Mouse (Mus musculus): Measurements from ENCODE around the gene 9430015G10Rik. TPM values are rescaled to one million over a fixed set of nuclear protein-coding genes. Genes with fewer than 3 reads are reported as not detected.

Gene 9430015G10Rik
- polyA plus RNA-seq, 1 experiment from 2014 or later, result 29.1 TPM

DNA sequence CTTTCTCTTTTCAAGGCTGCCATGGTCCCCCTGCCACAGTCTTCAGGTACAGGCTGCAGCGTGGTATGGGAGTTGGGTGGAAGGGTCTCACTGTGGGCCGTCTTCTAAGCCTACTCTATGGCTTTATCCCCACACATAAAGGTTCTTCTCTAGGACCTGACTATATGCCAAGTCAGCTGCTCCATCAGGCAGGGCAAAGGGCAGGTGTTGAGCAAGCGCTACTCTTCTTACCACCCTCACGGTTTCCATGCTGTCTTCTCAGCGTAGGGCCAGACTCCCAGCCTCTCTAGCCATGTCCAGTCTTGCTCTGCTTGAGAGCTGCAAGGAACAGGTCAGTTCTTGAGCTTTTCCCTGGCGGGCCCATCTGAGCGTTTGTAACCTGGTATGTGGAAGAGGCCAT is 14.3 kb downstream of the 9430015G10Rik start:
- DNase-seq (ENCODE audit: low spot score) (no peak), ATAC-seq (ENCODE audit: low FRiP score) (no peak)
- H3K4me1 ChIP-seq (replicated peaks; ENCODE audit: control insufficient read depth, insufficient read depth, low read length), result no peaks in the 10 kb centered on the region
- no peak overlapping the region for H3K4me2 ChIP-seq (replicated peaks)
- no peak overlapping the region for H3K9ac ChIP-seq
- no peaks in the 10 kb centered on the region for H3K9me3 ChIP-seq (ENCODE audit: control insufficient read depth, low read length)
- WGBS, result 96% methylated on average over 7 of the region's 7 CpGs
- H3K27me3 ChIP-seq (ENCODE audit: control insufficient read depth, insufficient read depth, low read length), result no peaks in the 10 kb centered on the region
- peaks cover 83% of the 10 kb centered on the region for H3K36me3 ChIP-seq (replicated peaks; ENCODE audit: control insufficient read depth, insufficient read depth)
- no peak overlapping the region for H3K4me3 ChIP-seq (replicated peaks; ENCODE audit: low read length)
- H3K27ac ChIP-seq, result no peak overlapping the region

DNA sequence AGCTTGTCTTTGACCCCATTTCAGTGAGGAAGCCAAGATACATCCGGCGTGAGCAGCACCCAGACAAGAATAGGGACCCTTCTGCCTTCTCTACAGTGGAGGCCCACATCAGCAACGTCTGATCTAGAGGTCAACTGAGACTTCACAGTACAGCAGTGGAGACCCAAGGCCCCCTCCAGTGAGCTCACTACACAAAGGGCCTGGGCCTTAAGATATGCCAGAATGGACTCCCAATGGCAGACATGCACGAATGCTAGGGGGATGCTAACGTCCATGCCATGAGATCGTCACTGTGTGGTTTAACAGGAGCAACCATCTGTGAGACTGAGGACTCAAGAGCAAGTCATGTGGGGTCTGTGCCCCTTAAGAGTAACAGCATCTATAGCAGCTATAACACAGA is 15.6 kb downstream of the 9430015G10Rik start:
- 95% methylated on average over 6 of the region's 6 CpGs for WGBS
- H3K9me3 ChIP-seq (ENCODE audit: control insufficient read depth, low read length), result no peaks in the 10 kb centered on the region
- no peak overlapping the region for H3K27ac ChIP-seq
- no peak overlapping the region for H3K4me3 ChIP-seq (replicated peaks; ENCODE audit: low read length)
- no peak for ATAC-seq (ENCODE audit: low FRiP score)
- no peaks in the 10 kb centered on the region for H3K4me1 ChIP-seq (replicated peaks; ENCODE audit: control insufficient read depth, insufficient read depth, low read length)
- no peak overlapping the region for H3K9ac ChIP-seq
- H3K27me3 ChIP-seq (ENCODE audit: control insufficient read depth, insufficient read depth, low read length), result no peaks in the 10 kb centered on the region
- H3K36me3 ChIP-seq (replicated peaks; ENCODE audit: control insufficient read depth, insufficient read depth), result peaks cover 70% of the 10 kb centered on the region
- no peak for DNase-seq (ENCODE audit: low spot score)
- H3K4me2 ChIP-seq (replicated peaks), result no peak overlapping the region

DNA sequence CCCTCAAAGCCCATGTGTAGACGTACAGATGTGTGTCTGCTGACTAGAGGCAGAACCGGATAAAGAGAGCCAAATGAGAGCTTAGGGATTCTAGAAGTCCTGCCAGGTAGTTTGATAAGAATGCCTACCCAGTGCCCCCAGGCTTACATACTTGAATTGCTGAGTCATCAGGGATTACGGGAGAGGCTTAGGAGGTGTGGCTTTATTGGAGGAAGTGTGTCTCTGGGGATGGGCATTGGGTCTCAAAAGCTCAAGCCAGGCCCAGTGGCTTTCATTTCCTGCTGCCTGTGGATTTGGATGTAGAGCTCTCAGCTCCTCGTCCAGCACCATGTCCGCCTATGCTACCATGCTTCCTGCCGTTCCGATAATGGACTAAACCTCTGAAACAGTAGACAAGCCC is 17.1 kb downstream of the 9430015G10Rik start:
- H3K4me2 ChIP-seq (replicated peaks), result no peak overlapping the region
- H3K36me3 ChIP-seq (replicated peaks; ENCODE audit: control insufficient read depth, insufficient read depth), result peaks cover 56% of the 10 kb centered on the region
- no peak for ATAC-seq (ENCODE audit: low FRiP score)
- no peaks in the 10 kb centered on the region for H3K27me3 ChIP-seq (ENCODE audit: control insufficient read depth, insufficient read depth, low read length)
- H3K27ac ChIP-seq, result no peak overlapping the region
- H3K4me3 ChIP-seq (replicated peaks; ENCODE audit: low read length), result no peak overlapping the region
- 93% methylated on average over 7 of the region's 7 CpGs for WGBS
- no peaks in the 10 kb centered on the region for H3K4me1 ChIP-seq (replicated peaks; ENCODE audit: control insufficient read depth, insufficient read depth, low read length)
- DNase-seq (ENCODE audit: low spot score), result no peak
- H3K9ac ChIP-seq, result no peak overlapping the region
- H3K9me3 ChIP-seq (ENCODE audit: control insufficient read depth, low read length), result no peaks in the 10 kb centered on the region

DNA sequence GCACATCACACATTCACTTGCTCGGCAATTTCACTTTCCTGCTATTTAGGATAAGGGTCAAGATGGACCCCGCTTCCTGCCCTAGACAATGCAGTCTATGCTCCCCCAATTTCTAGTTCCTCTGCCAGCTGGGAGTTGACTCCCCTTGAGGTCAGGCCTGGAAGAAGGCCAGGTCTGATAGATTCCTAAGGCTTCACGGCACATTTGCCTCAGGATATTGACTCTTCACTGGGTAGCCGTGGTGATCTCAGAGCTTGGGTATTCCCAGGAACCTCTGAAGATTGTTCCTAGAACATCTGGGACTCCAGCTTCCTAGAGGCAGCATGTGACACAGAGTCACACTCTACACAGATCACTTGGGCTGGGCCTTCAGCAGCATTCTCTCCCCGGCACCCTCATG is 19.0 kb downstream of the 9430015G10Rik start:
- no peaks in the 10 kb centered on the region for H3K4me1 ChIP-seq (replicated peaks; ENCODE audit: control insufficient read depth, insufficient read depth, low read length)
- ATAC-seq (ENCODE audit: low FRiP score) (no peak), DNase-seq (ENCODE audit: low spot score) (no peak)
- peaks cover 36% of the 10 kb centered on the region for H3K36me3 ChIP-seq (replicated peaks; ENCODE audit: control insufficient read depth, insufficient read depth)
- H3K9ac ChIP-seq, result no peak overlapping the region
- H3K4me3 ChIP-seq (replicated peaks; ENCODE audit: low read length), result no peak overlapping the region
- no peak overlapping the region for H3K4me2 ChIP-seq (replicated peaks)
- no peaks in the 10 kb centered on the region for H3K9me3 ChIP-seq (ENCODE audit: control insufficient read depth, low read length)
- 92% methylated on average over 5 of the region's 5 CpGs for WGBS
- H3K27ac ChIP-seq, result no peak overlapping the region
- no peaks in the 10 kb centered on the region for H3K27me3 ChIP-seq (ENCODE audit: control insufficient read depth, insufficient read depth, low read length)

DNA sequence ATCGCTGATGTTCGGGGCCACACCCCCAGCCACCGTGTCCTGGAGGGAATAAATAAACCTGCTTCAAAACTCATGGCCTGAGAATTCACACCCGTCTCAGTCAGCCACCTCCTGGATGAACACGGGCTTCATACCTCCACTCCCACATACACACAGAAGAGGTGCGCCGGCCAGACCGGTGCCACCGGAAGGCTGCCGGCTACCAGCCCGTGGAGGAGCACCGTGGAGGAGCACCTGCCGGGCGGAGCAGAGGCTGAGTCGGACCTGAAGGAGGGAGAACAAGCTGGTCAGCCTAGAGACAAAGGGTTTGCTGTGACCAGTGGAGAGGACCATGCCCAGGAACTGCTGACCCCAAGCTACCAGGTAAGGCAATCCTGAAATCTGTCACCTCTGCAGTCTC is 20.7 kb downstream of the 9430015G10Rik start, which contains the start of gene Rnf223:
Gene Rnf223, plus strand, starts transcription at position 78 of the 400 bp plus-strand sequence.
- Histone ChIP-seq H3K9ac (no peak within 1 kb of the TSS), H3K36me3 (replicated peaks; ENCODE audit: control insufficient read depth, insufficient read depth) (peaks cover 20% of the 10 kb centered on the region), H3K27ac (no peak within 1 kb of the TSS), H3K4me3 (replicated peaks; ENCODE audit: low read length) (no peak within 1 kb of the TSS), H3K9me3 (ENCODE audit: control insufficient read depth, low read length) (no peaks in the 10 kb centered on the region), H3K4me2 (replicated peaks) (no peak within 1 kb of the TSS), H3K4me1 (replicated peaks; ENCODE audit: control insufficient read depth, insufficient read depth, low read length) (no peaks in the 10 kb centered on the region), H3K27me3 (ENCODE audit: control insufficient read depth, insufficient read depth, low read length) (no peaks in the 10 kb centered on the region)
- ATAC-seq (ENCODE audit: low FRiP score) (no peak), DNase-seq (ENCODE audit: low spot score) (no peak)
- 86% methylated on average over 15 of the region's 15 CpGs for WGBS

DNA sequence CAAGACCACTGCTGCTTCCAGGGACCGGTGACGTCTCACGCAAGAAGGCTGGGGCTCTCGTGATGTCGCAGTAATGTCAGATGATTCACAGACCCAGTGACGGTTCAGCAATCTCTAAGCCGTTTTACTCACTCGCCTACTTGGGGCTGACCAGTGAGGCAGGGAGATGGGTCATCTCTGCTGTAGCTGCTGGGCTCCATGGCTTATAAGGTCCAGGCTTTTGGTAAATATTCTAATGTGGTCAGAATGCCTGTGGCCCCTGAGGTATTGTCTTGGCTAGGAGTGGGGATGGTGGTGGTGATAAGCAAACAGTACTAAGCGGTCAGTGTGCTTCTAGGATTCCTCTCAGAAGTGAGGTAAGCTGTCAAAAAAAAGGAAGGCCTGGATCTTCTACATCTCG is 21.2 kb downstream of the 9430015G10Rik start:
- Histone ChIP-seq H3K36me3 (replicated peaks; ENCODE audit: control insufficient read depth, insufficient read depth) (peaks cover 15% of the 10 kb centered on the region), H3K4me3 (replicated peaks; ENCODE audit: low read length) (no peak overlapping the region), H3K27ac (no peak overlapping the region), H3K9me3 (ENCODE audit: control insufficient read depth, low read length) (no peaks in the 10 kb centered on the region), H3K9ac (no peak overlapping the region), H3K27me3 (ENCODE audit: control insufficient read depth, insufficient read depth, low read length) (no peaks in the 10 kb centered on the region), H3K4me2 (replicated peaks) (no peak overlapping the region), H3K4me1 (replicated peaks; ENCODE audit: control insufficient read depth, insufficient read depth, low read length) (no peaks in the 10 kb centered on the region)
- 84% methylated on average over 10 of the region's 10 CpGs for WGBS
- ATAC-seq (ENCODE audit: low FRiP score) (no peak), DNase-seq (ENCODE audit: low spot score) (no peak)

DNA sequence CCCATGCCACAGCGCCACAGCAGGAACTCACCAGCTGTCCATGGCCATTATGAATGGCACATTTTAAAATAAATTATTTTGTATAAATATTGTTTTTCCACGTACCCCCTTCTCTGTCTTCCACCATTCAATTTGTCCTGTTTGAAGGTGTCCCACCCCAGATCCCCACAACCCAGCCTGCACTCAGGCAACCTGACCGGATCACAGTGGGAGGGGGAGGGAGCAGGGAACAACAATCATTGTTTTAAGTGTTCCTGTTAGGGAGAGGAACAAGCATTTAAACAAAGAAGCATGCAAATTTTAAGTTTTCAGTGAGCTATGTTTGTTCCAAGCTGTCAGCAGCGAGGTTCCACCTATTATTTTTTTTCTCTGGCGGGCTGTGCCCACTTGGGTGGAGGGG is 23.6 kb downstream of the 9430015G10Rik start:
- Histone ChIP-seq H3K4me3 (replicated peaks; ENCODE audit: low read length) (no peak overlapping the region), H3K9ac (no peak overlapping the region), H3K4me2 (replicated peaks) (no peak overlapping the region), H3K27me3 (ENCODE audit: control insufficient read depth, insufficient read depth, low read length) (no peaks in the 10 kb centered on the region), H3K4me1 (replicated peaks; ENCODE audit: control insufficient read depth, insufficient read depth, low read length) (no peaks in the 10 kb centered on the region), H3K9me3 (ENCODE audit: control insufficient read depth, low read length) (no peaks in the 10 kb centered on the region), H3K27ac (no peak overlapping the region), H3K36me3 (replicated peaks; ENCODE audit: control insufficient read depth, insufficient read depth) (no peaks in the 10 kb centered on the region)
- no peak for DNase-seq (ENCODE audit: low spot score)
- WGBS, result 60% methylated on average over 5 of the region's 5 CpGs
- ATAC-seq (ENCODE audit: low FRiP score), result no peak

DNA sequence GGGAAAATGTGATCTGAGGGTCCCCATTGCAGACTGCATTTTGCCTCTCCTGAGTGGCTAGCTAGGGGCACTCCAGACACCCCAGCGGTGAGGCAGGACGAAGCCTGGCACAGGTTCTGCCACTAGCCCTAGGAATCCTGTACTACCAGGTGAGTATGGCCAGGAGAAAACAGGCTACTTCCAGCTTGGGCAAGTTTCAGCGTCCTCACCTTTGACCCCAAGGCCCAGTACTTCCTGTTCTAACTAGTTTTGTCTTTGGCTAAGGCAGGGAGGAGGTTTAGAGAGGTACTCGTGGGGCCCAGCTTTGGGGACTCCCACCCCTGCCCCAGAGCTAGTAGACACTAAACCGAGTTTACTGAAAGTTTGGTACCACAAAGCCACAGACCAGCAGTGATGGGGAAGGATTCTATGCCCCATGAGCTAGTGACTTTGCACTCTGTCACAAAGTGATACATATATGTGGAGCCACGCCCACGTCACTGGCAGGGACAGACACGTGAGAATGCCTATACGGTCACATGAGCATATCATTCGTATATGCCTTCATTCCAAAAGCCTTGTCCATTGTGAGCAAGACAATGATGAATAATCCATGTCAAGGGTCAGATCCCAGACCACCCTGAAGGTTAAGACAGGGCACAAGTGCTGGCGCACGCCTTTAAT is 24.3 kb downstream of the 9430015G10Rik start:
- ATAC-seq (ENCODE audit: low FRiP score), result no peak
- no peaks in the 10 kb centered on the region for H3K9me3 ChIP-seq (ENCODE audit: control insufficient read depth, low read length)
- no peak overlapping the region for H3K9ac ChIP-seq
- H3K4me3 ChIP-seq (replicated peaks; ENCODE audit: low read length), result no peak overlapping the region
- H3K4me1 ChIP-seq (replicated peaks; ENCODE audit: control insufficient read depth, insufficient read depth, low read length), result no peaks in the 10 kb centered on the region
- no peak overlapping the region for H3K27ac ChIP-seq
- no peaks in the 10 kb centered on the region for H3K27me3 ChIP-seq (ENCODE audit: control insufficient read depth, insufficient read depth, low read length)
- WGBS, result 79% methylated on average over 12 of the region's 12 CpGs
- no peaks in the 10 kb centered on the region for H3K36me3 ChIP-seq (replicated peaks; ENCODE audit: control insufficient read depth, insufficient read depth)
- no peak overlapping the region for H3K4me2 ChIP-seq (replicated peaks)
- no peak for DNase-seq (ENCODE audit: low spot score)

DNA sequence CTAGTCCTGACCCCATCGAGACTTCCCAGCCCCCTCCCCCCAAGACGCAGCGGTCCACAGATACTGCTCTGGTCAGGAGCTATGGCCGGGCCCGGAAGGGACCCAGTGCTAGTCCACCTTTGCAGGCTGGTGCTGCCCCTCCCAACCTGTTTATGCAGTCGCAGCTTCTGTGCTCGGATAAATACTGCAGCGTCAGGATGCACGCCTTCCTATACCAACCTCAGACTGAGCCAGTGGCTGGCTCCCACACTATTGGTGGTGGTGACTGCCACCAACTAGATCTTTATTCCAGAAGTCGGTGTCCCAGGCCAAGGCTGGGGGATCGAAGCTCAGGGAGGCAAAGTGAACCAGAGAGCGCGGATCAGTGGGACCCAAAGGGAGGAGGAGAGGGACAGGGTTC is 25.3 kb downstream of the 9430015G10Rik start:
- Histone ChIP-seq H3K4me3 (replicated peaks; ENCODE audit: low read length) (no peak overlapping the region), H3K27ac (no peak overlapping the region), H3K4me1 (replicated peaks; ENCODE audit: control insufficient read depth, insufficient read depth, low read length) (no peaks in the 10 kb centered on the region), H3K4me2 (replicated peaks) (no peak overlapping the region), H3K36me3 (replicated peaks; ENCODE audit: control insufficient read depth, insufficient read depth) (no peaks in the 10 kb centered on the region), H3K27me3 (ENCODE audit: control insufficient read depth, insufficient read depth, low read length) (no peaks in the 10 kb centered on the region), H3K9ac (no peak overlapping the region), H3K9me3 (ENCODE audit: control insufficient read depth, low read length) (no peaks in the 10 kb centered on the region)
- WGBS, result 94% methylated on average over 13 of the region's 13 CpGs
- ATAC-seq (ENCODE audit: low FRiP score) (no peak), DNase-seq (ENCODE audit: low spot score) (no peak)

DNA sequence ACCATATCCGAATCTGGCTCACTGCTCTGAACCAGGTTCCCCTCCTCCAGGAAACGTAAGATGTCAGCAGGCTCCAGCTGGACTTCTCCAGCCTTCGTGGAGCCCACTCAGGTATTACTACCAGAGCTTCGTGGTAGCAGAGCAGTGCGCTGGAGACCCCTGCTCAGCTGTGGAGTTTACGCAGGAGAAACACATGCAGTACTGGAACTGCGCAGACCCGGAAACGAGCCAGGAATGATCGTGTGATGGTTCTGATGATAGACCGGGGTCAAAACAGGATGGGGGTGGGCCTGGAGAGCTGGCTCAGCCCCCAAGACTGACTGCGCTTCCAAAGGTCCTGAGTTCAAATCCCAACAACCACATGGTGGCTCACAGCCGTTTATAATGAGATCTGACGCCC is 26.0 kb downstream of the 9430015G10Rik start:
- 98% methylated on average over 14 of the region's 14 CpGs for WGBS
- Histone ChIP-seq H3K4me3 (replicated peaks; ENCODE audit: low read length) (no peak overlapping the region), H3K9ac (no peak overlapping the region), H3K4me2 (replicated peaks) (no peak overlapping the region), H3K4me1 (replicated peaks; ENCODE audit: control insufficient read depth, insufficient read depth, low read length) (no peaks in the 10 kb centered on the region), H3K27me3 (ENCODE audit: control insufficient read depth, insufficient read depth, low read length) (no peaks in the 10 kb centered on the region), H3K36me3 (replicated peaks; ENCODE audit: control insufficient read depth, insufficient read depth) (no peaks in the 10 kb centered on the region), H3K27ac (no peak overlapping the region), H3K9me3 (ENCODE audit: control insufficient read depth, low read length) (no peaks in the 10 kb centered on the region)
- DNase-seq (ENCODE audit: low spot score), result no peak
- ATAC-seq (ENCODE audit: low FRiP score), result no peak
